In the genomic region with DNA sequence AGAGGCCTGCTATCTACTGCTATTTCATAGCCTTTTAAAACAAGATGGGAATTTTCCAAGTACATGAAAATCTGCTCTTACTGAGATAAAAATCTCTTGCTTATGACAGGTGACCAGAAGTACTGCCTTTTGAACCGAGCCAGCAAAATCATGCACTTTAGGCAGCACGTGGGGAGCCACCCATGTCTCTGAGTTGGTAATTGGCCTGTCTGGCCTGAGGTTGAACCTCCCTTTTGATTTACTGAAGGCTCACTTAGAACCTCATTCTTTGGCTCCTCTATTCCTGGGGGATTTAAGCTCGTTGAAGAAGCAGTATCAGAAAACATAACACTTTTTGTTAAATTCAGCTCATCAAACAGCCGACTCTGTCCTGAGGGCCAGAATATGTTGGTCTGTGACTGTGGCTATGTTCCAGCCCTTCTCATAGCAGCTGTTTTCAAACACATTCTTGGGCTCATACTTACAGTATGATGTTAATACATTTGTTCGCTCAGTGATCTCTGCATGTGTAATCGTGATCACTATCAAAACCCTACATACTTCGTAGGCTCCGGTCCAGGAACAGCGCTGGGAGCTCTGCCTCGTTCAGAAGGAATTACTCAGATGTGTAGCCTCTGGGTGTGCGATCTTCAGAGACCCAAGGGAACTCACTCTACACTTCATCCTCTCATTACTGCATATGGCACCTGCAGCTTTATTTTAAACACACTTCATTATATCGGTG, we compare ENCODE assay signal across 15 mouse cellular contexts.
DNase-seq lines count a peak whose midpoint lies in the region; ATAC-seq and TF ChIP-seq lines count a peak whose summit lies in the region.
"Had no signal": no experiment of that assay in that cellular context is flagged by ENCODE, and none has a peak within 500 bp of the region (broad histone marks: within the 10 kb centered on the region; RNA-seq: fewer than 3 reads in every experiment).

No protein-coding gene starts in this region.

- TF ChIP-seq CTCF in intestine, postnatal 0 days (IDR thresholded peaks at IDR 0.05; ENCODE audit: low read depth) = no peak
- no peak for TF ChIP-seq CTCF in lung, postnatal 0 days (IDR thresholded peaks at IDR 0.05)
- TF ChIP-seq CTCF in midbrain, postnatal 0 days (IDR thresholded peaks at IDR 0.05) = no peak

- H3K36me3 ChIP-seq in intestine, embryonic 15.5 days = no peaks in the 10 kb centered on the region
- no peaks in the 10 kb centered on the region for H3K36me3 ChIP-seq in intestine, postnatal 0 days (ENCODE audit: control insufficient read depth, insufficient read depth)
- no peaks in the 10 kb centered on the region for H3K36me3 ChIP-seq in lung, postnatal 0 days (ENCODE audit: insufficient read depth, low read length)
- H3K36me3 ChIP-seq in midbrain, postnatal 0 days (ENCODE audit: insufficient read depth, low read length) = no peaks in the 10 kb centered on the region
- H3K36me3 ChIP-seq in forebrain, embryonic 14.5 days (ENCODE audit: control insufficient read depth, insufficient read depth, low read length) = no peaks in the 10 kb centered on the region
- no peaks in the 10 kb centered on the region for H3K36me3 ChIP-seq in forebrain, embryonic 11.5 days (ENCODE audit: control insufficient read depth, insufficient read depth, low read length)
- H3K36me3 ChIP-seq: heart, embryonic 10.5 days; liver, embryonic 13.5 days; midbrain, embryonic 12.5 days had no signal

- peak; percentile 71; the same call in 1 of the 2 replicates for TF ChIP-seq EP300 in lung, postnatal 0 days (IDR thresholded peaks at IDR 0.05)

- H3K4me3 ChIP-seq in intestine, embryonic 15.5 days (replicated peaks) = no peak overlapping the region
- H3K4me3 ChIP-seq in intestine, postnatal 0 days (ENCODE audit: low read depth, low read length) = no peak overlapping the region
- H3K4me3 ChIP-seq in lung, postnatal 0 days (ENCODE audit: low read depth, low read length) = no peak overlapping the region
- no peak overlapping the region for H3K4me3 ChIP-seq in midbrain, postnatal 0 days (ENCODE audit: low read depth, low read length)
- H3K4me3 ChIP-seq in forebrain, embryonic 14.5 days (ENCODE audit: low read depth, low read length) = no peak overlapping the region
- H3K4me3 ChIP-seq in forebrain, embryonic 11.5 days (ENCODE audit: low read depth, low read length) = no peak overlapping the region
- H3K4me3 ChIP-seq: heart, embryonic 10.5 days; liver, embryonic 13.5 days; midbrain, embryonic 12.5 days had no signal

- peak; percentile 84 for DNase-seq in lung, postnatal 0 days (ENCODE audit: low spot score)
- DNase-seq in lung, adult 18-20 months = no peak
- peak; percentile 3 to 6 for DNase-seq in gastrocnemius, adult 8-10 months (ENCODE audit: low spot score in 2 of 2)
- DNase-seq in midbrain, postnatal 0 days (ENCODE audit: low spot score) = peak; percentile 17
- no peak for DNase-seq in forebrain, embryonic 14.5 days (ENCODE audit: low spot score)
- DNase-seq in forebrain, embryonic 11.5 days (ENCODE audit: low spot score) = no peak
- DNase-seq: cerebellum, adult 11-12 months; kidney, postnatal 36 days; liver, embryonic 13.5 days; right cerebral cortex, adult 18-20 months had no signal

- no peak overlapping the region for H3K4me2 ChIP-seq in intestine, embryonic 15.5 days (replicated peaks)
- no peak overlapping the region for H3K4me2 ChIP-seq in intestine, postnatal 0 days (replicated peaks; ENCODE audit: low read depth)
- H3K4me2 ChIP-seq in lung, postnatal 0 days (replicated peaks; ENCODE audit: low read depth, low read length) = no peak overlapping the region
- no peak overlapping the region for H3K4me2 ChIP-seq in midbrain, postnatal 0 days (ENCODE audit: low read depth, low read length, poor library complexity, severe bottlenecking)
- H3K4me2 ChIP-seq in forebrain, embryonic 14.5 days (ENCODE audit: low read length) = no peak overlapping the region
- H3K4me2 ChIP-seq in forebrain, embryonic 11.5 days (ENCODE audit: low read depth, low read length, severe bottlenecking) = no peak overlapping the region
- H3K4me2 ChIP-seq: liver, embryonic 13.5 days; midbrain, embryonic 12.5 days had no signal

- H3K27ac ChIP-seq in intestine, embryonic 15.5 days = peak overlapping the region; percentile 29; the same call in 1 of the 2 replicates
- no peak overlapping the region for H3K27ac ChIP-seq in intestine, postnatal 0 days (ENCODE audit: low read depth, low read length)
- H3K27ac ChIP-seq in lung, postnatal 0 days (ENCODE audit: low read length) = 0 out of 2 replicates have a peak overlapping the region, but pooled peaks have one; percentile 32
- H3K27ac ChIP-seq in midbrain, postnatal 0 days (ENCODE audit: low read depth, low read length) = no peak overlapping the region
- H3K27ac ChIP-seq in forebrain, embryonic 14.5 days (ENCODE audit: low read depth, low read length) = no peak overlapping the region
- no peak overlapping the region for H3K27ac ChIP-seq in forebrain, embryonic 11.5 days (ENCODE audit: low read depth, low read length)
- H3K27ac ChIP-seq: heart, embryonic 10.5 days; liver, embryonic 13.5 days; midbrain, embryonic 12.5 days had no signal

- H3K9me3 ChIP-seq in intestine, embryonic 15.5 days = no peaks in the 10 kb centered on the region
- H3K9me3 ChIP-seq in intestine, postnatal 0 days (ENCODE audit: control insufficient read depth) = no peaks in the 10 kb centered on the region
- no peaks in the 10 kb centered on the region for H3K9me3 ChIP-seq in lung, postnatal 0 days (ENCODE audit: low read length)
- H3K9me3 ChIP-seq in midbrain, postnatal 0 days (ENCODE audit: low read length) = no peaks in the 10 kb centered on the region
- H3K9me3 ChIP-seq in forebrain, embryonic 14.5 days (replicated peaks; ENCODE audit: control insufficient read depth, low read length) = no peaks in the 10 kb centered on the region
- no peaks in the 10 kb centered on the region for H3K9me3 ChIP-seq in forebrain, embryonic 11.5 days (ENCODE audit: control insufficient read depth, low read length)
- H3K9me3 ChIP-seq: heart, embryonic 10.5 days; liver, embryonic 13.5 days; midbrain, embryonic 12.5 days had no signal

- H3K4me1 ChIP-seq in intestine, embryonic 15.5 days (replicated peaks) = no peaks in the 10 kb centered on the region
- H3K4me1 ChIP-seq in intestine, postnatal 0 days (replicated peaks; ENCODE audit: control insufficient read depth, insufficient read depth, low read length) = no peaks in the 10 kb centered on the region
- H3K4me1 ChIP-seq in lung, postnatal 0 days (ENCODE audit: insufficient read depth, low read depth, low read length) = no peaks in the 10 kb centered on the region
- H3K4me1 ChIP-seq in midbrain, postnatal 0 days (ENCODE audit: insufficient read depth, low read length) = no peaks in the 10 kb centered on the region
- no peaks in the 10 kb centered on the region for H3K4me1 ChIP-seq in forebrain, embryonic 14.5 days (ENCODE audit: control insufficient read depth, insufficient read depth, low read length)
- no peaks in the 10 kb centered on the region for H3K4me1 ChIP-seq in forebrain, embryonic 11.5 days (replicated peaks; ENCODE audit: control insufficient read depth, insufficient read depth, low read length)
- H3K4me1 ChIP-seq: liver, embryonic 13.5 days; midbrain, embryonic 12.5 days had no signal

- no peaks in the 10 kb centered on the region for H3K27me3 ChIP-seq in intestine, embryonic 15.5 days (replicated peaks)
- H3K27me3 ChIP-seq in intestine, postnatal 0 days (replicated peaks; ENCODE audit: control insufficient read depth, insufficient read depth, low read length) = no peaks in the 10 kb centered on the region
- H3K27me3 ChIP-seq in lung, postnatal 0 days (replicated peaks; ENCODE audit: insufficient read depth, low read length) = no peaks in the 10 kb centered on the region
- no peaks in the 10 kb centered on the region for H3K27me3 ChIP-seq in midbrain, postnatal 0 days (ENCODE audit: insufficient read depth, low read length)
- H3K27me3 ChIP-seq in forebrain, embryonic 14.5 days (replicated peaks; ENCODE audit: control insufficient read depth, insufficient read depth, low read length) = no peaks in the 10 kb centered on the region
- H3K27me3 ChIP-seq in forebrain, embryonic 11.5 days (ENCODE audit: control insufficient read depth, insufficient read depth, low read length) = no peaks in the 10 kb centered on the region
- H3K27me3 ChIP-seq: liver, embryonic 13.5 days; midbrain, embryonic 12.5 days had no signal

- 59% methylated on average over 12 of the region's 12 CpGs for WGBS in intestine, embryonic 15.5 days
- 63% methylated on average over 12 of the region's 12 CpGs for WGBS in intestine, postnatal 0 days
- WGBS in lung, postnatal 0 days = 49% methylated on average over 12 of the region's 12 CpGs
- WGBS in midbrain, postnatal 0 days = 50% methylated on average over 12 of the region's 12 CpGs
- WGBS in forebrain, embryonic 14.5 days = 79% methylated on average over 12 of the region's 12 CpGs
- WGBS in forebrain, embryonic 11.5 days = 83% methylated on average over 12 of the region's 12 CpGs

- H3K9ac ChIP-seq in intestine, embryonic 15.5 days = no peak overlapping the region
- H3K9ac ChIP-seq in intestine, postnatal 0 days (ENCODE audit: low read depth, low read length) = no peak overlapping the region
- H3K9ac ChIP-seq in lung, postnatal 0 days (replicated peaks; ENCODE audit: low read depth) = no peak overlapping the region
- H3K9ac ChIP-seq in midbrain, postnatal 0 days (replicated peaks; ENCODE audit: low read length, poor library complexity, severe bottlenecking) = no peak overlapping the region
- H3K9ac ChIP-seq in forebrain, embryonic 14.5 days (ENCODE audit: low read length) = no peak overlapping the region
- no peak overlapping the region for H3K9ac ChIP-seq in forebrain, embryonic 11.5 days (ENCODE audit: low read length)
- H3K9ac ChIP-seq: liver, embryonic 13.5 days; midbrain, embryonic 12.5 days had no signal

- ATAC-seq in intestine, embryonic 15.5 days = peak; percentile 43; the same call in 1 of the 2 replicates
- ATAC-seq in intestine, postnatal 0 days = no peak
- ATAC-seq in lung, postnatal 0 days = peak; percentile 90
- peak; percentile 10; the same call in 1 of the 2 replicates for ATAC-seq in midbrain, postnatal 0 days (ENCODE audit: low FRiP score)
- no peak for ATAC-seq in forebrain, embryonic 14.5 days
- no peak for ATAC-seq in forebrain, embryonic 11.5 days (replicated peaks; ENCODE audit: low FRiP score)
- ATAC-seq: activated CD4-positive, CD25-positive, alpha-beta regulatory T cell, adult 4 months had no signal

Comparison
In these comparisons a context has a peak if more than half of its experiments do, and no peak if none do; other contexts are left out.
1. ATAC-seq: peak in intestine, embryonic 15.5 days (single experiment), lung, postnatal 0 days (single experiment) and midbrain, postnatal 0 days (single experiment); none in intestine, postnatal 0 days (single experiment), forebrain, embryonic 14.5 days (single experiment) and forebrain, embryonic 11.5 days (single experiment).
2. H3K27ac ChIP-seq: peak in intestine, embryonic 15.5 days (single experiment) and lung, postnatal 0 days (single experiment); none in intestine, postnatal 0 days (single experiment), midbrain, postnatal 0 days (single experiment), forebrain, embryonic 14.5 days (single experiment) and forebrain, embryonic 11.5 days (single experiment).
3. DNase-seq: peak in lung, postnatal 0 days (single experiment), gastrocnemius, adult 8-10 months (2 of 2) and midbrain, postnatal 0 days (single experiment); none in lung, adult 18-20 months (0 of 2), forebrain, embryonic 14.5 days (single experiment) and forebrain, embryonic 11.5 days (single experiment).